Mouse (Mus musculus): ENCODE results near the gene Adm. TPM values are rescaled to one million over a fixed set of nuclear protein-coding genes. Genes with fewer than 3 reads are reported as not detected.
"Not testable (repeated sequence)": the region's sequence is repeated elsewhere in the genome, so short reads cannot be mapped to it uniquely, and the experiment has no call there.

Adm gene
- total RNA-seq (2015; ENCODE audit: low replicate concordance) (not detected in 2 replicates), total RNA-seq (2017; ENCODE audit: low replicate concordance) (not detected in 2 replicates)

- no peak for ATAC-seq (replicated peaks; ENCODE audit: low FRiP score, poor library complexity, severe bottlenecking)
Observed at GRCm38 (mm10) chr7:110627486-110628272, at the start of gene Adm. TSS of gene Adm (plus strand) at chr7:110627661.

- no peak for ATAC-seq (replicated peaks; ENCODE audit: low FRiP score, poor library complexity, severe bottlenecking)
Observed at GRCm38 (mm10) chr7:110583705-110584104, 43.8 kb upstream of the Adm start.

- no peak for ATAC-seq (replicated peaks; ENCODE audit: low FRiP score, poor library complexity, severe bottlenecking)
Observed at GRCm38 (mm10) chr7:110584159-110584558, 43.3 kb upstream of the Adm start.

GRCm38 (mm10) chr7:110585250-110585649, 42.2 kb upstream of the Adm start:
- no peak for ATAC-seq (replicated peaks; ENCODE audit: low FRiP score, poor library complexity, severe bottlenecking)

- no peak for ATAC-seq (replicated peaks; ENCODE audit: low FRiP score, poor library complexity, severe bottlenecking)
Observed at GRCm38 (mm10) chr7:110587721-110588120, 39.7 kb upstream of the Adm start.

GRCm38 (mm10) chr7:110593991-110594390, 33.5 kb upstream of the Adm start:
- not testable (repeated sequence) for ATAC-seq (replicated peaks; ENCODE audit: low FRiP score, poor library complexity, severe bottlenecking)

GRCm38 (mm10) chr7:110597141-110597540, 30.3 kb upstream of the Adm start:
- ATAC-seq (replicated peaks; ENCODE audit: low FRiP score, poor library complexity, severe bottlenecking) = no peak

- ATAC-seq (replicated peaks; ENCODE audit: low FRiP score, poor library complexity, severe bottlenecking) = no peak
Observed at GRCm38 (mm10) chr7:110605476-110605875, 22.0 kb upstream of the Adm start.

GRCm38 (mm10) chr7:110606906-110607305, 20.6 kb upstream of the Adm start:
- ATAC-seq (replicated peaks; ENCODE audit: low FRiP score, poor library complexity, severe bottlenecking) = no peak

GRCm38 (mm10) chr7:110613381-110614132, 13.9 kb upstream of the Adm start:
- ATAC-seq (replicated peaks; ENCODE audit: low FRiP score, poor library complexity, severe bottlenecking) = no peak

- no peak for ATAC-seq (replicated peaks; ENCODE audit: low FRiP score, poor library complexity, severe bottlenecking)
Observed at GRCm38 (mm10) chr7:110614133-110615063, 13.1 kb upstream of the Adm start, which contains the start of gene Sbf2. TSS of gene Sbf2 (minus strand) at chr7:110614922.

GRCm38 (mm10) chr7:110615151-110615631, 12.3 kb upstream of the Adm start:
- no peak for ATAC-seq (replicated peaks; ENCODE audit: low FRiP score, poor library complexity, severe bottlenecking)

- no peak for ATAC-seq (replicated peaks; ENCODE audit: low FRiP score, poor library complexity, severe bottlenecking)
Observed at GRCm38 (mm10) chr7:110615792-110616191, 11.7 kb upstream of the Adm start.

- ATAC-seq (replicated peaks; ENCODE audit: low FRiP score, poor library complexity, severe bottlenecking) = no peak
Observed at GRCm38 (mm10) chr7:110619086-110619611, 8.3 kb upstream of the Adm start.

- no peak for ATAC-seq (replicated peaks; ENCODE audit: low FRiP score, poor library complexity, severe bottlenecking)
Observed at GRCm38 (mm10) chr7:110624067-110624466, 3.4 kb upstream of the Adm start.

- ATAC-seq (replicated peaks; ENCODE audit: low FRiP score, poor library complexity, severe bottlenecking) = no peak
Observed at GRCm38 (mm10) chr7:110624961-110625360, 2.5 kb upstream of the Adm start.

- no peak for ATAC-seq (replicated peaks; ENCODE audit: low FRiP score, poor library complexity, severe bottlenecking)
Observed at GRCm38 (mm10) chr7:110625489-110625888, 2.0 kb upstream of the Adm start.

GRCm38 (mm10) chr7:110626186-110627098, 1.0 kb upstream of the Adm start:
- ATAC-seq (replicated peaks; ENCODE audit: low FRiP score, poor library complexity, severe bottlenecking) = no peak
